Mouse (Mus musculus) heart, postnatal 0 days (tissue): ENCODE results near the gene Oas1a.

Source experiments
- CTCF ChIP-seq: IDR thresholded peaks from 2 replicates; pipeline ENCODE4 v1.5.1; 2016; ENCODE audit warnings: antibody characterized with exemption, control low read depth, low read depth
- EP300 ChIP-seq: IDR thresholded peaks from 2 replicates; pipeline ENCODE4 v1.6.1; 2016; ENCODE audit warnings: antibody characterized with exemption, low read depth

DNA sequence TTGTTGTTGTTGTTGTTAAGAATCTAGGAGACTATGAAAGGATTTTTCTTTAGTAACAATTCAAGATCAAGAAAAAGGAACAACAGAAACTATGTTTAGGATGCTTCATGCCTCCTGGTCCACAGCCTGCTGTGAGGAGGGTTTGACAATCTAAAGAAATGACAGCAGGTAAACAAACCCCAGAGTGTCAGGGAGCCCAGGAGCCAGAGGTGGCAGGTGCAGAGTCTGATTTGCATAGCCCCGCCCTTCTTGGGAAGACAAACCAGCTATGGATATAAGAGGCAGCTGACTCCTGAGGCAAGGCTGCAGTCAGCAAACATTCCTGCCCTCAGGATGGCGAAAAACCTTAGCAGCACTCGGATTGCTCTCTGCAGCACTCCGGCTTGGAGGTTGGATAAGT lies 46.2 kb downstream of the Oas1a start, which contains the start of gene Oas1h:
- TF ChIP-seq CTCF (no peak), EP300 (no peak)
